Mouse (Mus musculus) ES-E14 (cell line): ENCODE data around the gene Zfp787.

Experiments
- HCFC1 ChIP-seq: IDR thresholded peaks from 2 replicates; pipeline ENCODE4 v1.6.1; 2012; ENCODE audit warnings: low read length, inconsistent platforms, borderline replicate concordance; ENCODE audit not compliant: insufficient read depth
- MAFK ChIP-seq: IDR thresholded peaks from 2 replicates; pipeline ENCODE4 v1.6.1; 2014; ENCODE audit warnings: mild to moderate bottlenecking, low read depth, low read length, inconsistent platforms; ENCODE audit not compliant: insufficient read depth

DNA sequence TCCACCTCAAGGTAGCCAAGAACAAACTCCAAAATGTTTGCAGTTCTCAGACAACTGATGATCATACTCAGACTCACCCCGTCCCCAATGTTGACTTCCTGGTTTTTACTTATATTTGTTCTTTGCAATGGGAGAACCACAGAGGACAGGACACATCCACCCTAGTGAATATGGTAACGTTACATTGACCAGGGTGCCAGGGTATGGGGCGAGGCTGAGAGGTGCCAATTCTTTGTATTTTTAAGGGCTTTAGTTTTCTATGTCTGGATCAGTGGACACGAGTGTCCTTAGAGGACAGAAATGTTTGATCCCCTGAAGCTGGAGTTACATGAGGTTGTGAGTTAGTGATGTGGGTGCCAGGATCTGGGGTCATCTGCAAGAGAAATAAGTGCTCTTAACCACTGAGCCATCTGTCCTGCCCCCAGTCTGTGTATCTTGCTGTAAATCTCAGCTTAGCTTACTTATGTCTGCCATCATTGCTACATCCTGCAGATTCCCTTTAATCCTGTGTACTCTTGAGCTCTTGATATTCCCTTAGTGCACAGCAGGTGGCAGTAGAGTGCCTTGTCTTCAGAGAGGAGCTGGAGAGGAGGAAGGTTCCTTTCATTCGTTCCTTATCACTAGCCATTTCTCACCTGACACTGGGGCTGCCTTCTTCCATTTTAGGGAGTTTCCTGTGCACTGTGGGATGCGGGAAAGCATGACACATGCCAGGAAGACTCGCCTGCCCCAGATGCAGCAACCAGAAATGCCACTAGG is 28.9 kb downstream of the Zfp787 start:
- TF ChIP-seq MAFK: no peak
- TF ChIP-seq HCFC1: no peak
